Mouse (Mus musculus) thymus, postnatal 36 days (tissue): ENCODE data around the gene Grip1.
A peak's percentile ranks its signal among the peaks of the same experiment; 100 is the strongest.
"Not testable (repeated sequence)": the region's sequence is repeated elsewhere in the genome, so short reads cannot be mapped to it uniquely, and the experiment has no call there.

Source experiments
- DNase-seq, 2 experiments: peaks; one replicate each; pipeline ENCODE4 v3.0.0; 2022; ENCODE audit warnings: mixed read lengths in 2 of 2

Grip1 gene

DNA sequence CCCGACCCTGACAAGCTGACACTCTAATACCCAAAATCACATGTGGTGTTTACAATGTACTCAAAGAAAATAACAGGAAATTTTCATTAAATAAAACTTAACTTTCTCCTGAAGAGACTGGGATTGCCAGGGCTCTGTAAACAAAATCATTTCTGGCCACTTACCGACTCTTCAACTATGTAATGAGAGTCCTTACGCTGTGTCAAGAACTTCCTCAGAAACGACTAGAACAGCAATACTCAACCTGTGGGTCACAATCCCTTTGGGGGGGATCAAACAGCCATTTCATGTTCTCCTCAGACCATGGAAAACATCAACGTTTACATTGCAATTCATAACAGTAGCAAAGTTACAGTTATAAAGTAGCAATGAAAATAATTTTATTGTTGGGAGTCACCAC lies 643.9 kb downstream of the Grip1 start:
- no peak for DNase-seq

DNA sequence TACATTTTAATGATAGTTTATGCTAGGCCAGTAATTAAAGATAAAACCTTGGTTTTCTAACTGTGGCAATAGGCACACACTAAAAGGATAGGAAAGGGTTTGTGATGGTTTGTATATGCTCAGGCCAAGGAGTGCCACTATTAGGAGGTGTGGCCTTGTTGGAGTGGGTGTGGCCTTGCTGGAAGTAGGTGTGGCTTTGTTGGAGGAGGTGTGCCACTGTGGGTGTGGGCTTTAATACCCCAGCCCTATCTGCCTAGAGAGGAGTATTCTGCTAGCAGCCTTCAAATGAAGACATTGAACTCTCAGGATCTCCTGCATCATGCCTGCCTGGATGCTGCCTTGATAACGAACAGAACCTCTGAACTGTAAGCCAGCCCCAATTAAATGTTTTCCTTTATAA lies 647.2 kb downstream of the Grip1 start:
- no peak for DNase-seq

DNA sequence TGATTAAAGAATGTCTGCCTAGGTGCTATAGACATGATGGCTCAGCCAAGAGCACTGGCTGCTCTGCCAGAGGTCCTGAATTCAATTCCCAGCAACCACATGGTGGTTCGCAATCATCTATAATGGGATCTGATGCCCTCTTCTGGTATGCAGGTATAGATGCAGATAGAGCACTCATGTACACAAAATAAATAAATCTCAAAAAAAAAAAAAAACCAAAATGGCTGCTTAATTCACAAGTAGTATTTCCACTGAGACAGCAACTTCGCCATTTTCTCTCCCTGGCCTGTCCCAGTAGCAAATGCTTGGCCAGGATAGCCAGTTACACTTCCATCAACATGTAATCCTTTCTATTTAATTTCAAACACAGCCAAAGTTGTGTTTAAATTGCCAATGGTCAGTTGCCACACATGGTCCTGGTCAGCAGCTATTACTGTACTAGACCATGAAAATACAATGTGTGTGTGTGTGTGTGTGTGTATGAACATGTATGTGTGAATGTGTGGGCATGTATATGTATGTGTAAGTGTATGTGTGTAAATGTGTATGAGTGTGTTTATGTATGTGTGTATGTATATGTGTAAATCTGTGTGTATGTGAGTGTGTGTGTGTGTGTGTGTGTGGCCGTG lies 658.2 kb downstream of the Grip1 start:
- no peak for DNase-seq

DNA sequence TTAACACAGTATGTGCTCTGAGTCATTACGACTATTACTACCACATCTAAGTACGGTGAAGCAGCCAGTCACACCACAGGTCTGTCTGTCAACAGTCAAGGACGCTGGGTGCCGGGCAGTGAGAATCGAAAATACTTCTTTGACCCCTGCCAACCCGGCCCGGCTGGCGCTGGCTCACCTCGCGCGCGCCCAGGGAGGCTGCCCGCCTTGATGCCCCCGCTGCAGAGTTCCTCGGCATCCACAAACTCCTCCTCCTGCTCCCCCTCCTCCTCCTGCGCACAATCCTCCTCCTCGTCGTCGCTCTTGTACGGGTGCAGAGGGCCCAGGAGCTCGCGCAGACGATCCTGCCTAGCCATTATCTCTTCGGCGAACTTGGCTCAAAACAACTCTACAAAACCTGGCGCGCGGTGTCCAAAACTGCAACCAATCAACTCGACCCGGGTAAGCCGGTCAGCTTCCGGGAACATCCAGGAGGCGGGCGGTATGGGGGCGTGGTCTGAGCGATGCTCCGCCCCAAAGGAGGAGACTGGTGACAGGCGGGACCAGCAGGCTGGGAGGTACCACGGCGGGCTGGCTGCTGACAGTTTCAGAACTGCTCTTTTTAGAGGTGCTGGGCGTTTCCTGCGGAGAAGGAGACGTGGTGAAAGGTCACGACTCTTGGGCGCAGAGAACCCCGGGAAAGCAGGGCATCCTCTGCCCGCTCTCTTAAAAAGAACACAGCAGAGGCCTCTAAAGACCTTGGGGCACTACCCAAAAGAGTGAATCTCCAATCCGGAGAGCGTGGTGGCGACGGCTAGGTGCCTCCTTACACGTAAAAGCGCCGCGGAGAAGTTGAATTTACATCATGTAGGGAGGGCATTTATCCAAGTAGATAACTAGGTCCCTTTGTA lies 659.1 kb downstream of the Grip1 start, which contains the start of gene Helb:
Gene Helb (minus strand): TSS at position 481 of the 890 bp plus-strand sequence.
- DNase-seq: peak; percentile 98 to 100

DNA sequence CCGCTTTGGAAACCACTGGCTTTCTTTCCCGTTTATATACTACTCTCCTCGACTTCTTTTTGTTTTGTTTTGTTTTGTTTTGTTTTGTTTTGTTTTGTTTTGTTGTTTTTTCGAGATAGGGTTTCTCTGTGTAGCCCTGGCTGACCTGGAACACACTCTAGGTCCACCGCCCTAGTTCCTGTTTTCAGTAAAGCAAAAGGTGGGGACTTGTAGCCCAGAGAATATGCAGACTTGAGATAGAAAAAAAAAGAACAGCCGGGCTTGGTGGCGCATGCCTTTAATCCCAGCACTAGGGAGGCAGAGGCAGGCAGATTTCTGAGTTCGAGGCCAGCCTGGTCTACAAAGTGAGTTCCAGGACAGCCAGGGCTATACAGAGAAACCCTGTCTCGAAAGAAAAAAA lies 659.9 kb downstream of the Grip1 start:
- DNase-seq: not testable (repeated sequence)

DNA sequence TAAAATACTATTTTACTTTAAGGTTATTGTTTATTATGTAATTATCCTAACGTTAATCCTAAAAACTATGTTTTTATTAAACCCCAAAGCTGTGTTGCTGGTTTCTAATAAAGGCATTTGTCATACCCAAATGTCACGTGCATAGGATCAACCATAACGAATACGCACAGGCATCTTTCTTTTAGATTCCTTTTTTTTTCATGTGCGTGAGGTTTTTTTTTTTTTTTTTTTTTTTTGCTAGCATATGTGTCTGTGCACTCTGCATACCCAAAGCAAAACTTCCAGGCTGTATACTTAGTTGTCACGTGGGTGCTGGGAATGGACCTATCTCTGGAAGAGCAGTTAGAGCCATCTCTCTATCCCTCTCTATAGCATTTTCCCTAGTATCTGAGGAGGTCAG lies 660.4 kb downstream of the Grip1 start:
- no peak for DNase-seq

DNA sequence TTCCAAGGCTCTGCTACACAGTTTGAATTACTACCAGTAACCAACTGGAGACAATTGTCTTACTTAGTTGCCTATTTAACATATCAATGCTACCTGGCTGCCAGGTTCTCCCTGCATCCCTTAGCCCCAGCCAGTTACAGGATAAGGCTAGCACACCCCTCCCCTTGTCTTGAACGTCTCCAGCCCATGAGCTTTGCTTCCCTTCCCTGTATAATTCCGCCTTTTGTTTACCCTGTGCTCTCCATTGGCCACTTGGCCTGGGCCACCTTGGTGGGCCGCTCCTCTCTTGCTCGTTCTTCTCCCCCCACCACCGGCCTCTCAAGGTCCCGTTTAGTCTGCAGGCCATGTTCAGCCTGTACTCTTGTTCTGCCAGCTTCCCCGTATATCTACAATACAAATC lies 660.9 kb downstream of the Grip1 start:
- no peak for DNase-seq

DNA sequence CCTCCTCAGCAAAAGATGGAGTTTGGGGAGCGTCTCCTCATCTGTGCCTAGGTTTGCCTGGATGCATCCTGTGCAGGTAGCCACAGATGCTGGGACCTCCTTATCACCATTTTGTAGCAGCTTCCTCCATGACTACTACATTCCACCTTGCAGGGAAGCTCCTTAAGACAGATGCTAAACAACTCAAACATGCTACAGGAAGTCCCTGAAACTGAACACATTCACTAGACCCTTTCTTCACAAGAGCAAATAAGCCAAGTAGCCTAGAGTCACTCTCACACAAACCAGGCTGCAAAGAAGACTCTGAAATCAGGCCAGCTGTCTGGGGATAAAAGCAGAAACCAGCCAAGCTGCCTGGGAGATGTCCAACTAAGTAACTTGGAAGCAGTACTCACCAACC lies 661.6 kb downstream of the Grip1 start:
- DNase-seq: no peak

DNA sequence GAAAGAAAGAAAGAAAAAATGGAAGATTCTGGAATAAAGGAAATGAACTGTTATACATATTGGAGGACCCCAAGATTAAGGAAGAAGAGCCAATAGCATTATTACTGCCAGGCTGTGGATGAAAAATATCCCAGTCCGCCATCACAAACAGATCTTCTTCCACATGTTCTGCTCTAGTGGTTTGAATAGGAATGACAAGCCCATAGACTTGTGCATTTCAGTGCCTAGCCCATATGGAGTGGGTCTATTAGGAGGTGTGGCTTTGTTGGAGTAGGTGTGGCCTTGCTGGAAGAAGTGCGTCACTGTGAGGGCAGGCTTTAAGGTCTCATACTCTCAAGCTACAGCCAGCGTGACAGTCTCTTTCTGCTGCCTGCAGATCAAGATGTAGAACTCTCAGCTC lies 670.1 kb downstream of the Grip1 start:
- no peak for DNase-seq

DNA sequence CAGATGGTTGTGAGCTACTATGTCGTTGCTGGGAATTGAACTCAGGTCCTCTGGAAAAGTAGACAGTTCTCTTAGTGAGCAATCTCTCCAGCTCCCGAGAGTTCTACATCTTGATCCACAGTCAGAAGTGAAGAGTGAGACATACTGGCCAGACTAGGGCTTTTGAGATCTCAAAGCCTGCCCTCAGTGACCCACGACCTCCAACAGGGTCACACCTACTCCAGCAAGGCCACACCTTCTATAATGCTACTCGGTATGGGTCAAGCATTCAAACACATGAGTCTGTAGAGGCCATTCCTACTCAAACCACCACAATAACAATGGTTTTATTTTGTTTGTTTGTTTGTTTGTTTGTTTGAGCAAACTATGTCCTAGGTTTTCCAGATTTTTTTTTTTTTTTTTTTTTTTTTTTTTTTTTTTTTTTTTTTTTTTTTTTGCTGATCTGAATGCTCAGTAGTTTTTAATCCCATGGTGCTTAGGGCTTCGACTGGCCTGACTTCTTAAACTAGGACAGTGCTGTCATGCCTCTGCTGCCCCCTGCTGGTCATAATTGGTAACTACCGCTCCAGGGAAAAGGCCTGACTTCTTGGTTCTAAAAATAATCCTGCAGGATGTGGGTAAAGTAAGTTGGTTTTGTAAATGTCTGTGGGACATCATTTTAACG lies 671.3 kb downstream of the Grip1 start:
- DNase-seq: peak; percentile 80 to 84

DNA sequence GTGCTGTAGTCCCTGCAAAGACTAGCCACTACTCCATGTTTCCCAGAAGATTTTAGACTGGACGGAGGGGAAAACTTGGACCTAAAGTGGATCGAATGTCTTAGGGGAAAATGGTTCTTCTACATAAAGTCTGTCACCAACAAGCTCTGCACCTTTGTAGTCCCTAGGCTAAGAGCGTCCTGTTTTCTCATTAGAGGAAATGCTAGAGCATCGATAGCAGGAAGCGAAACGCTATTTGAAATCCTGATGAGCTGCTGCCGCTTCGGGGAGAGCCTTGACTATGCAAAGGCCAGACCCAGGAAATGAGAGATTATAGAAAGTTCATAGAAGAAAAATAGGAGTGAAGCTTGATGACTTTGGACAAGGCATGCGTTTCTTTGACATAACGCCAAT lies 671.8 kb downstream of the Grip1 start:
- DNase-seq: no peak

DNA sequence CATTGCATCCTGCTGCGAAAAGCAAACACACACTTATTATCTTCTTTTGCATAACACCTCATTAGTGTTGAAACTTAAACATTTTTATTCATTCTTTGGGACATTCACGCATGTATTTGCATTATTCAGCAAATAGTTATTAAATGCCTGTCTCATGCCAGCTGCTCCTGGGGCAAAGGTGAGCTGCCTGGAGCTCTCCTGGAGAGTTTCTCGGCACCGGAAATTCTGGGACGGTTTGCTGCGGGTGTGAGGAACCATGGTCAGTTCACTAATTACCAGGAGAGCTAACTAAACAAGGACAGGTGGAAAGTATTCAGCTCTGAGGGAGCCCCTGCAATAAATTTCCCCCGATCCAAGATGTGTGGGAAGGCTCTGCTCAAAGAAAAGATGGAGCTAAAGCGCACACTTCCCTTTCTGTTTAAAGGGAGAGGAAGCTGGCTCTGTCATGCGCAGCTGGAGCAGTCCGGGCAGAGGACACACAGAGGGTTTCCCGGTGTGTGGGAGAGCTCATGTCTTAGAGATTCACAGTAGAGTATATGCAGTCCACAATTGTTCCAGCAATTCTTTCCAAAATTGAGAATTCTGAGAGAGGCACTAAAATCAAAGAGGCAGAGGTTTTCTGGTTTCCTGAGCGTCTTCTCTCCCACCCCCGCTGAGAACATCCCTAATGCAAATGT lies 675.1 kb downstream of the Grip1 start:
- DNase-seq: no peak

DNA sequence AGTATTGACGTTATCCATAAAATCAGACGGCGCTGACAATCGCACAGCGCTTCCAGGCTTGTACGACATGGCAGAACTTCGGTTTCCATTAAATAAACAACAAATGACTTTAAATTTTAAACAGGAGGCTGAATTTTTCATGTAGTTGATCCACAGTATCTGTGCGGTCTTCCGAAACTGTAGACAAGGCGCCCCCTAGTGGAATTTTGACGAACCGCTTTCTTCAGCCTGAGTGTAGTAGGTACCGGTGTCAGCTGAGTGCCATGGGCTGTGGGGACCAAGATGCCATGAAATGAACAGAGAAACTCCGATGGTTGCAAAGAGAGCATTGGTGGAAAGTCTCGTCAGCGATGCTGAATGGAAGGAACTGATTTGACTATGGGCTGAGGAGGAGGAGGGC lies 677.0 kb downstream of the Grip1 start:
- DNase-seq: peak; percentile 35 to 47

DNA sequence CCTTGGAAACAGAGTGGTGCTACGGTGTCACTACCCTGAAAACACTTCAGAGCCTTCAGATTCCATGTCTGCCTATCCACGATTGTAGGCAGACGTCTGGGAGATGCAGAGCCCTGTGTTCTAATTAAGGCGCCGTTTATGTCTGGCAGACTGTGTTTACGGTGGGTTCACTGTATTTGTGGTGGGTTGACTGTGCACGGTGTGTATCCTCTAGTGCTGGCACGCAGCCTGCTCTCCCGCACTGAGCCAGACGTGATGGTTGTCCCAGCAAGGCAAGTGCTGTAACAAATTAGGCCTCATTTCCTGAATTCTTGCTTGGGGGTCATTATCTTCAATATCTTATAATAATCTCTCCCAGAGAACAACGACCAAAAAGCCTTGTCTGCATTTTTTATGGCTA lies 680.1 kb downstream of the Grip1 start:
- DNase-seq: no peak

DNA sequence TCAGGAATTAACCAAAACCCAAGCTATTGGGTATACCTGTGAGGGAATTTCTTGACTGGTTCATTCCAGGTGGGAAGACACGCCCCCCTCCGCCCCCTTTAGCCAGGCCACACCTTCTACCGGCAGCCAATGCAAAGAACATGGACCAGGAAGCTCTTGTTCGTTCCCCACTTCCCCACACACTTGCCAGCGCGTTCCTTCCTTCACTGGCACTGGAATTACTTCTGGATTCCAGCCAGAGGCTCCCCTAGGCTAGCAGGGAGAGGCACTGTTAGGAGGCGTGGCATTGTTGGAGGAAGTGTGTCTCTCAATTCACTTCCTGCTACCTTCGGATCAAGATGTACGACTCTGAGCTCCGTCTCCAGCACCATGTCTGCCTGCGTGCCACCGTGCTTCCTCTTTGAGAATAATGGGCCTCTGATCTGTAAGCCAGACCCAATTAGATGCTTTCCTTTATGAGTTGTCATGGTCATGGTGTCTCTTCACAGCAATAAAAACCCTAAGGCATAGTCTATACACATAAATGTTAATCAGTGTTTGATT lies 682.5 kb downstream of the Grip1 start:
- DNase-seq: no peak
